Mouse (Mus musculus): ENCODE results near the gene Fbxo2. TPM values are rescaled to one million over a fixed set of nuclear protein-coding genes. Genes with fewer than 3 reads are reported as not detected.

The Fbxo2 gene
- polyA plus RNA-seq, 1 experiment = 0.55 TPM

DNA sequence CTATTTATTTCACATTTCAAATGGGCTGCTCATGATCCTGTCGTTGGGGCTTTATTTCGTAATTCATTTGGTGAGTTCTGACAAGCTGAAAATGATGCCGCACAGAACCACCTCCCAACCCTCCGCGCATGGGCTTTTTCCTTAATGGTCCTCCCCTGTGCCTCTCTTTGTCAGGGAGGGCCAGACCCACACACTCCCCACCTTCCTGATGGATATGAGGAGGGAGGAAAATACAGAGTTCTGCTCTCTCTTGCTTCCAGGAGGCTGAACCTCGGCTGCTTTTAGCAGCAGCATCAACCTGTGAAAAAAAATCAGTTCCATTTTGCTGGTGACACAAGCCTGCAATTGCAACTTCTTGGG is 44.4 kb downstream of the Fbxo2 start:
- no peaks in the 10 kb centered on the region for H3K27me3 ChIP-seq (ENCODE audit: control insufficient read depth, insufficient read depth, low read length)
- TF ChIP-seq POLR2A (IDR thresholded peaks at IDR 0.05; ENCODE audit: low read depth, low read length) = no peak
- TF ChIP-seq CTCF (IDR thresholded peaks at IDR 0.05; ENCODE audit: extremely low read depth, insufficient read length, insufficient replicate concordance, low read depth, low read length) = no peak
- H3K4me1 ChIP-seq (ENCODE audit: control insufficient read depth, insufficient read depth, insufficient read length, low read length) = no peaks in the 10 kb centered on the region
- H3K36me3 ChIP-seq (ENCODE audit: control insufficient read depth, insufficient read depth, low read length) = no peaks in the 10 kb centered on the region
- WGBS = 75% methylated on average over 6 of the region's 6 CpGs
- H3K4me3 ChIP-seq (ENCODE audit: low read depth, low read length) = no peak overlapping the region
- H3K27ac ChIP-seq (ENCODE audit: insufficient read depth, low read depth, low read length) = no peak overlapping the region

DNA sequence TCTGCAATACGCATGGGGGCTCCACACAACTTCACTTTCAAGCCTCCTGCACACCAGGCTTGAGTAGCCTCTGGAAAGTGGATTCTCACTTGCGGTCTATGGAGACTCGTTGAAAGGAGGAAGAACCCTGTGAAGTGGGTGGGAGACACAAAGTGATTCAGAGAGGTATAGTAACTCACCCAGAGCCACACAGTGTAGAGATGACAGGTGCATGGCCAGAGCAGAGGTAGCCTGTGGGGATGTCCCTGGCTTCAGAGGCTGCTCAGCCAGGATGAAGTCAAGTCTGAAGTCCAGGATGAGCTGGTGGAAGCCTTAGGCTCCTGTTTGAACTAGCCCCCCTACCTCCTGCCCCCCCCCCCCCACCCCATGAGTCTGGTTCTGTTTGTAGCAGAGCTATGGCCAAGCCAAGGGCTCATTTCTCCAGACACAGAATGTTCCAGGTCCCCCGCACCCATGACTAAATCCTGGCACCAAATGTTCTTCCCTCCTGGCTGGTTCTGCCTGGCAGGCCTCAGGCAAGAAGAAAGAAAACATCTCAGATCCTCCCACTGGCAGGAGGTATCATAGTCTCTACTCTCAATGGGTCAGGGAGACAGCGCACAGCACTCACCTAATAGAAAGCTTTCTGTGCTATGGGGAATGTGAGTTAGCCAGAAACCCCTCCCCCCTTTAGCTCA is 54.2 kb downstream of the Fbxo2 start:
- TF ChIP-seq POLR2A (IDR thresholded peaks at IDR 0.05; ENCODE audit: low read depth, low read length) (no peak), CTCF (IDR thresholded peaks at IDR 0.05; ENCODE audit: extremely low read depth, insufficient read length, insufficient replicate concordance, low read depth, low read length) (no peak)
- Histone ChIP-seq H3K27me3 (ENCODE audit: control insufficient read depth, insufficient read depth, low read length) (no peaks in the 10 kb centered on the region), H3K27ac (ENCODE audit: insufficient read depth, low read depth, low read length) (no peak overlapping the region), H3K4me3 (ENCODE audit: low read depth, low read length) (no peak overlapping the region), H3K4me1 (ENCODE audit: control insufficient read depth, insufficient read depth, insufficient read length, low read length) (no peaks in the 10 kb centered on the region), H3K36me3 (ENCODE audit: control insufficient read depth, insufficient read depth, low read length) (no peaks in the 10 kb centered on the region)
- WGBS = 57% methylated on average over 5 of the region's 5 CpGs

DNA sequence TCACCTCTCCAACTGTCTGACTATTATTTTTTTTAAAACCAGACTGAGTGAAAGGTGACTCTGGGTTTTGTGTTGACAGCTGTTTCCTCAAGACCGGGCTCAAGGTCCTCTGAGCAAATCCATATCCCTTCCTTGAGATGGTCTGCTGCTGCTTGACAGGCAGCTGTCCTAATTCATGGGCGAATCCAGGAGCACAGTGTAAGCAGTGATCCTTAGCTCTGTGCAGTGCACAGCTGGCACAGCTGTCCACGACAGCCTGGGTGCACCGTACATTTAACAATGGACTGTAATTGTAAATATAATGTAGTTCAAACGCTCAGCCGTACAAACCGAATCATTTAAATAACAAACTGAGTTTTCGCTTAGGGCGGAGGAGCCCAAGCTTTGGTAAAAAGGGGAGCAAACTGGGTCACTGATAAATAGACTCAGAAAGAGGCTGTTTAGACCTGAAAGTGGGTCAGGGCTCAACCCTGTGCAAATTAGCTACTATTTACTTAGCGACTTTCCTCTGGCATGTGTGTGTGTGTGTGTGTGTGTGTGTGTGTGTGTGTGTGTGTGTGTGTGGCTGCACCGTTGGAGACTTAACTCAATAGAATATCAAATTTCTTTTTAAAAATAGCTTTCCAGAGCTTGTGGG is 55.0 kb downstream of the Fbxo2 start:
- Histone ChIP-seq H3K27ac (ENCODE audit: insufficient read depth, low read depth, low read length) (no peak overlapping the region), H3K4me3 (ENCODE audit: low read depth, low read length) (no peak overlapping the region), H3K27me3 (ENCODE audit: control insufficient read depth, insufficient read depth, low read length) (no peaks in the 10 kb centered on the region), H3K36me3 (ENCODE audit: control insufficient read depth, insufficient read depth, low read length) (no peaks in the 10 kb centered on the region), H3K4me1 (ENCODE audit: control insufficient read depth, insufficient read depth, insufficient read length, low read length) (no peaks in the 10 kb centered on the region)
- TF ChIP-seq POLR2A (IDR thresholded peaks at IDR 0.05; ENCODE audit: low read depth, low read length) = no peak
- no peak for TF ChIP-seq CTCF (IDR thresholded peaks at IDR 0.05; ENCODE audit: extremely low read depth, insufficient read length, insufficient replicate concordance, low read depth, low read length)
- 24% methylated on average over 11 of the region's 11 CpGs for WGBS

Other genes with a start within 250 kb of the Fbxo2 start
- gene Plod1, start 223.9 kb upstream of the Fbxo2 start, polyA plus RNA-seq (2012; rRNA removed) = 8.8 and 18.8 TPM in 2 replicates
- 97.5 and 209 TPM in 2 replicates for gene 2510039O18Rik, start 219.7 kb upstream of the Fbxo2 start, polyA plus RNA-seq (2012; rRNA removed)
- gene Nppb, start 174.8 kb upstream of the Fbxo2 start, polyA plus RNA-seq (2012; rRNA removed) = not detected in 2 replicates
- gene Nppa, start 159.9 kb upstream of the Fbxo2 start, polyA plus RNA-seq (2012; rRNA removed) = not detected in 2 replicates
- gene Clcn6, start 121.8 kb upstream of the Fbxo2 start, polyA plus RNA-seq (2012; rRNA removed) = 2.7 and 2.8 TPM in 2 replicates
- gene Mthfr, start 121.5 kb upstream of the Fbxo2 start, polyA plus RNA-seq (2012; rRNA removed) = 5.6 and 8.8 TPM in 2 replicates
- gene Agtrap, start 72.6 kb upstream of the Fbxo2 start, polyA plus RNA-seq (2012; rRNA removed) = 10.3 and 14.2 TPM in 2 replicates
- 7.1 and 17.8 TPM in 2 replicates for gene Mad2l2, start 30.2 kb upstream of the Fbxo2 start, polyA plus RNA-seq (2012; rRNA removed)
- 0.11 and 0.24 TPM in 2 replicates for gene Draxin, start 29.9 kb upstream of the Fbxo2 start, polyA plus RNA-seq (2012; rRNA removed)
- 22.8 and 57.9 TPM in 2 replicates for gene Fbxo6, start 8.5 kb upstream of the Fbxo2 start, polyA plus RNA-seq (2012; rRNA removed)
- 7.3 and 17.7 TPM in 2 replicates for gene Fbxo44, start 139 bp upstream of the Fbxo2 start, polyA plus RNA-seq (2012; rRNA removed)
- gene Disp3, start 127.3 kb downstream of the Fbxo2 start, polyA plus RNA-seq (2012; rRNA removed) = 0.06 TPM in 2 replicates

Measured in small intestine, adult 2 months (tissue).